In the genomic region with DNA sequence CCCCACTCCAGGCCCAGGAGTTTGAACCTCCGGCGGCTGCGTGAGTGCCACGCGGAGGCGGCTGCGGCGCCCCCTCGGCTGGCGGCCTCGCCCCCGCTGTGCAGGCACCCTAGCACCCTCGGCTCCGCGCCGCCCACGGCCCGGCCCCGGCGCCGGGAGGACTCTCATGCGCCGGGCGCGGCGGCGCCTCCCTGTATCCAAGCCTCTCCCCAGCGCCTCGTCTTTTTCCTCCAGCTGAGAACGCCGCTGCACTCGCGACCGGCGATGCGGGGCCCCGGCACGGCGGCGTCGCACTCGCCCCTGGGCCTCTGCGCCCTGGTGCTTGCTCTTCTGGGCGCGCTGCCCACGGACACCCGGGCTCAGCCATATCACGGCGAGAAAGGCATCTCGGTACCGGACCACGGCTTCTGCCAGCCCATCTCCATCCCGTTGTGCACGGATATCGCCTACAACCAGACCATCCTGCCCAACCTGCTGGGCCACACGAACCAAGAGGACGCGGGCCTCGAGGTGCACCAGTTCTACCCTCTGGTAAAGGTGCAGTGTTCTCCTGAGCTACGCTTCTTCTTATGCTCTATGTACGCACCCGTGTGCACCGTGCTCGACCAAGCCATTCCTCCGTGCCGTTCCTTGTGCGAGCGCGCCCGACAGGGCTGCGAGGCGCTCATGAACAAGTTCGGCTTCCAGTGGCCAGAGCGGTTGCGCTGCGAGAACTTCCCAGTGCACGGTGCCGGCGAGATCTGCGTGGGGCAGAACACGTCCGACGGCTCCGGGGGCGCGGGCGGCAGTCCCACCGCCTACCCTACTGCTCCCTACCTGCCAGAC, we compare ENCODE assay signal across 8 mouse cellular contexts. TPM values are rescaled to one million over a fixed set of nuclear protein-coding genes. Genes with fewer than 3 reads are reported as not detected.
DNase-seq lines count a peak whose midpoint lies in the region; ATAC-seq and TF ChIP-seq lines count a peak whose summit lies in the region.

No protein-coding gene starts in this region.

- peak overlapping the region; percentile 86 for H3K9ac ChIP-seq in intestine, embryonic 16.5 days (ENCODE audit: low read depth, low read length)
- H3K9ac ChIP-seq in liver, embryonic 14.5 days (replicated peaks) = peak overlapping the region; percentile 47
- H3K9ac ChIP-seq in neural tube, embryonic 12.5 days = peak overlapping the region; percentile 87

- under 1% methylated on average over 86 of the region's 88 CpGs for WGBS in intestine, embryonic 16.5 days
- WGBS in liver, embryonic 14.5 days (ENCODE audit: insufficient replicate concordance) = under 1% methylated on average over 83 of the region's 88 CpGs
- under 1% methylated on average over 88 of the region's 88 CpGs for WGBS in neural tube, embryonic 12.5 days

- H3K4me3 ChIP-seq in intestine, embryonic 16.5 days (ENCODE audit: low read length) = peak overlapping the region; percentile 78
- H3K4me3 ChIP-seq in liver, embryonic 14.5 days (ENCODE audit: insufficient read depth in 1 of 2, low read depth in 2 of 2, low read length in 2 of 2) = peak overlapping the region; percentile 58 to 82
- H3K4me3 ChIP-seq in neural tube, embryonic 12.5 days = peak overlapping the region; percentile 65

- H3K4me1 ChIP-seq in intestine, embryonic 16.5 days (ENCODE audit: control insufficient read depth, insufficient read depth, low read length) = peaks cover 33% of the 10 kb centered on the region
- H3K4me1 ChIP-seq in liver, embryonic 14.5 days (replicated peaks; ENCODE audit: control insufficient read depth in 2 of 2, insufficient read depth in 2 of 2, low read length in 1 of 2) = peaks cover 2 to 15% of the 10 kb centered on the region in 2 experiments; a peak in 2 of 4 replicates
- peaks cover 47% of the 10 kb centered on the region for H3K4me1 ChIP-seq in neural tube, embryonic 12.5 days

- TF ChIP-seq EP300 in liver, embryonic 14.5 days (IDR thresholded peaks at IDR 0.05; ENCODE audit: low read depth) = no peak

- ATAC-seq in intestine, embryonic 16.5 days = peak; percentile 25
- peak; percentile 19; the same call in 1 of the 2 replicates for ATAC-seq in liver, embryonic 14.5 days (ENCODE audit: insufficient read depth)
- ATAC-seq in neural tube, embryonic 12.5 days (ENCODE audit: low FRiP score, low read depth) = peak; percentile 2; the same call in 1 of the 2 replicates

- peak overlapping the region; percentile 97 for H3K4me2 ChIP-seq in intestine, embryonic 16.5 days (ENCODE audit: low read depth, low read length)
- peak overlapping the region; percentile 63 for H3K4me2 ChIP-seq in liver, embryonic 14.5 days (ENCODE audit: low read depth)
- H3K4me2 ChIP-seq in neural tube, embryonic 12.5 days (replicated peaks) = peak overlapping the region; percentile 98

- peak; percentile 40 for DNase-seq in right cerebral cortex, adult 18-20 months
- DNase-seq in right cerebral cortex, postnatal 36 days (ENCODE audit: low spot score in 2 of 2) = no peak
- peak; percentile 69 to 74 for DNase-seq in cerebellum, postnatal 14 days
- DNase-seq in gastrocnemius, postnatal 36 days = peak; percentile 40 to 60
- DNase-seq in liver, embryonic 14.5 days (ENCODE audit: low read depth in 3 of 3, low spot score in 3 of 3) = no peak
- DNase-seq in thymus, postnatal 10 days (ENCODE audit: low spot score in 2 of 2) = peak; percentile 6 to 43

- no peak for TF ChIP-seq CTCF in liver, embryonic 14.5 days (IDR thresholded peaks at IDR 0.05; ENCODE audit: low read depth)

- intact Hi-C loops in gastrocnemius, postnatal 36 days (cut with DNase I) = loop anchor here (2.0 to 5.0 kb wide), 4 partner anchors 34 to 166 kb away; a partner anchor contains a TSS

- H3K9me3 ChIP-seq in intestine, embryonic 16.5 days (ENCODE audit: control insufficient read depth, low read length) = no peaks in the 10 kb centered on the region
- no peaks in the 10 kb centered on the region for H3K9me3 ChIP-seq in liver, embryonic 14.5 days (ENCODE audit: control insufficient read depth, low read length)
- no peaks in the 10 kb centered on the region for H3K9me3 ChIP-seq in neural tube, embryonic 12.5 days

- H3K27ac ChIP-seq in intestine, embryonic 16.5 days (ENCODE audit: low read length) = peak overlapping the region; percentile 96
- H3K27ac ChIP-seq in liver, embryonic 14.5 days = no peak overlapping the region
- peak overlapping the region; percentile 50 for H3K27ac ChIP-seq in neural tube, embryonic 12.5 days

- no peaks in the 10 kb centered on the region for H3K36me3 ChIP-seq in intestine, embryonic 16.5 days (ENCODE audit: control insufficient read depth, insufficient read depth, low read length)
- no peaks in the 10 kb centered on the region for H3K36me3 ChIP-seq in liver, embryonic 14.5 days (replicated peaks; ENCODE audit: control insufficient read depth, insufficient read depth, low read depth)
- H3K36me3 ChIP-seq in neural tube, embryonic 12.5 days = no peaks in the 10 kb centered on the region

- H3K27me3 ChIP-seq in intestine, embryonic 16.5 days (replicated peaks; ENCODE audit: control insufficient read depth, insufficient read depth, low read length) = no peaks in the 10 kb centered on the region
- peaks cover 6% of the 10 kb centered on the region for H3K27me3 ChIP-seq in liver, embryonic 14.5 days (ENCODE audit: control insufficient read depth, insufficient read depth, low read length)
- no peaks in the 10 kb centered on the region for H3K27me3 ChIP-seq in neural tube, embryonic 12.5 days (replicated peaks)

RNA-seq across cellular contexts. Expression of a gene that starts 0.7 kb away (rescaled TPM):
- total RNA-seq in gastrocnemius, postnatal 36 days (2021) = 10 to 100 TPM; 27.9 to 41.0 TPM
- polyA plus RNA-seq in intestine, embryonic 16.5 days (2015; fragmentation: Nextera tagmentation; extraction: Ambion mirVana) = 3.4 and 3.8 TPM in 2 replicates
- 2.4 and 2.6 TPM in 2 replicates for polyA plus RNA-seq in liver, embryonic 14.5 days (2012; rRNA removed)
- polyA plus RNA-seq in liver, embryonic 14.5 days (2014; fragmentation: Nextera tagmentation; extraction: Ambion mirVana) = 1.3 and 1.5 TPM in 2 replicates
- polyA plus RNA-seq in neural tube, embryonic 12.5 days (2016; fragmentation: Nextera tagmentation; extraction: Ambion mirVana) = 17.4 and 18.3 TPM in 2 replicates

RNA-seq across cellular contexts. Expression of a gene that starts 33.2 kb away (rescaled TPM):
- total RNA-seq in gastrocnemius, postnatal 36 days (2021) = under 1 TPM in 1 of 2 experiments, not detected in 1; 0.25 TPM
- polyA plus RNA-seq in intestine, embryonic 16.5 days (2015; fragmentation: Nextera tagmentation; extraction: Ambion mirVana) = 0.37 and 0.49 TPM in 2 replicates
- polyA plus RNA-seq in liver, embryonic 14.5 days (2012; rRNA removed) = 0.03 and 0.05 TPM in 2 replicates
- polyA plus RNA-seq in liver, embryonic 14.5 days (2014; fragmentation: Nextera tagmentation; extraction: Ambion mirVana) = not detected in 2 replicates
- polyA plus RNA-seq in neural tube, embryonic 12.5 days (2016; fragmentation: Nextera tagmentation; extraction: Ambion mirVana) = 3.5 and 5.0 TPM in 2 replicates

Comparison
In these comparisons a context has a peak if more than half of its experiments do, and no peak if none do; other contexts are left out.
1. DNase-seq: peak in right cerebral cortex, adult 18-20 months (single experiment), cerebellum, postnatal 14 days (2 of 2), gastrocnemius, postnatal 36 days (2 of 2) and thymus, postnatal 10 days (2 of 2); none in right cerebral cortex, postnatal 36 days (0 of 2) and liver, embryonic 14.5 days (0 of 3).
2. Peak in every context shown above with its lines, with median percentiles within 50 percentile points of each other: ATAC-seq, H3K4me2 ChIP-seq, H3K4me3 ChIP-seq and H3K9ac ChIP-seq.